Mouse (Mus musculus) right cerebral cortex, postnatal 4 days (tissue): ENCODE results near the gene Slc25a21.
A peak's percentile ranks its signal among the peaks of the same experiment; 100 is the strongest.

Experiments
- DNase-seq: peaks from one replicate; pipeline ENCODE4 v3.0.0-alpha.2; 2022

Slc25a21 gene

DNA sequence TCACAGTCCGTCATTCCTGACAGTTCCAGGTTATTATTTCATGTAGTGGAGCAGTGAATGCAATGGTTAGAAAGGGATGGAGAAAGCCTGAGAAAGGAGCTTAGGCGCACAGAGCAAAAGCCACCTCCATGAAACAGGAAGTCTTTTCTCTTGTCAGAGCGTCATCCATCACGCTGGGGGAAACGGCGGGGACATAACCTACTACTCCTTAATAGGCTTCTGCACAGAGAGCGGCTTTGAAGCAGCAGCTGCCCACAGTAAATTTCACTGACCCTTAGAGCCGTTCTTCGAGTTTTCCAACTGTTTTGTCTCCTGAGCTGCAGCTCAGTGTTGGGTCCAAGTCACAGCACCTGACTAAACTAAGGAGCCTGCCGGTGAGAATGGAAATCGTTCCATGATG, 188.3 kb downstream of the Slc25a21 start:
- DNase-seq, result no peak

DNA sequence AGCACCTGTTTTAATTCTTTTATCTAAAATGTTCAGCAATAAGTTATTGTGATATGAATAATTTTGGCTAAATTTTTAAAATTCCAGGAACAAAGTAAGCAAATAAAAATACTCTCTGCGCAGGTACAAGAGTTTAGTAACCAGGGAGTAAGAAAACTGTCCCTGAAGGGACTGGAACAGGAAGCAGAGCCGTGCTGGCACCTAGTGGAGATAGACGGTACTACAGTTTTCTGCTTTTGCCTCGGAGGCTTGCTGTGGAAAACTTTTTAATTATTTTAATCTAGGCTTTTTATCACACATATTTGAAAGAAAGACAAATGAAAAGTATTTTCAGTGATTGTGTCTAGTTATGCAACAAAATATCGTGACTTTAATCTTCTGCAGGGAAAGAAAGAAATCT, 211.2 kb downstream of the Slc25a21 start:
- DNase-seq, result peak; percentile 84

DNA sequence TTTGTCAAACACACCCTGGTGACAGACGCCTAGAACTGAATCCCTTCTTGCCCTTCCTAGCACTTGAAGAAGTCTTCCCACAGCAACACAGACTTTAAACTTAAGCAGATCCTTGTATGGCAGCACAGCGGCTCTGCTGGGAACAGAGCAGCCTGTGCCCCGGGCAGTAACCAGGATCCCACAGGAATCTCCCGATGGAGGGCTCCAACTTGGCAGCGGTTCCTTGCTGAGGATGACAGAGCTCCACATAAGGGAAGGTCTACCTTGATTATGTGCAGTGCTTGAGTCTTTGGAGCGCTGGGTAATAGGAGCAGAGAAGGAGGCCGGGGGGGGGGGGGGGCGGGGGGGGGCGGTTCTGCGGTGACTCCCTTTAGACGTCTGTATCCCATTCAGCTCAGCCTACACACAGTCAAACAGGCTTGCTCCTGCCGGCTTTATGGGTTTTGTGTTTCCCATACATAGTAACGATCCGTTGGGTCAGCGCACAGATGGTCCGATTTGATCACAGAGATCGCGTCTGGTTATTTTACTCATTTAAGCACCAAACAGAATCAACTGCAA, 215.1 kb downstream of the Slc25a21 start:
- no peak for DNase-seq

DNA sequence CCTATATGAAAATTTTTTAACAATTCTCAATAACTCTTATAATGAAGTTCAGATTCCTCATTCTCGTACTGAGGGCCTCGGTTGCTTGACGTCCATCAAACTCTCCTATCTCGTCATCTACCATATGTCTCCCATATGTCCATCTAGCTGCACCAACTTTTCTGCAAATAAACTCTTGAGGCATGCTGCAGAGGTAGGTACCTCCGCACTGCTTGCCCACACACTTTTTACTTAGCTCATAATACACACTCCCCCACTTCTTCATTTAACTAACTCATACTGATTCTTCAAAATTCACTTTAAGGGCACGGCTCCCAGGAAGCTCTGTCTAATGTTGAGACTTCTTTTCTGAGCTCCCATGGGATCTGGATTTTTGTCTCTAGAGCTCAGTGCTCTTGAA, 222.0 kb downstream of the Slc25a21 start:
- DNase-seq, result no peak

DNA sequence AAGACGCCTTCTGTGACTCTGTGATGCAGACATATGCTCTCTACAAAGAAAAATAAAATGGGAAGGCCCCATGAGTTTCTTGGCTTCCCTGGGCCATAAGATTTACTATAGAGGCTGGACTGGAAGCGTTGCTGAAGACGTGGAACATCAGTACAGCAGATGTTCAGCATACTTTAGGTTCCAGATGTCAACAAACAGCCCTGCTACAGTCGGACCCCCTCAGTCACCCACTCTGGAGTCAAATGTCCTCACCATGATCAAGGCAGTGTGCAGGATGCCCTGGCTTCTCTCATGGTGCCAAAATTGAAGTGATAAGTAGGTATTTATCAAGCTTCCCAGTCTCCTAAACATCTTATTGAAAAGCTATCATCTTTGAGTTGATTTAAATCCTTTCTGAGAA, 234.0 kb downstream of the Slc25a21 start:
- no peak for DNase-seq

DNA sequence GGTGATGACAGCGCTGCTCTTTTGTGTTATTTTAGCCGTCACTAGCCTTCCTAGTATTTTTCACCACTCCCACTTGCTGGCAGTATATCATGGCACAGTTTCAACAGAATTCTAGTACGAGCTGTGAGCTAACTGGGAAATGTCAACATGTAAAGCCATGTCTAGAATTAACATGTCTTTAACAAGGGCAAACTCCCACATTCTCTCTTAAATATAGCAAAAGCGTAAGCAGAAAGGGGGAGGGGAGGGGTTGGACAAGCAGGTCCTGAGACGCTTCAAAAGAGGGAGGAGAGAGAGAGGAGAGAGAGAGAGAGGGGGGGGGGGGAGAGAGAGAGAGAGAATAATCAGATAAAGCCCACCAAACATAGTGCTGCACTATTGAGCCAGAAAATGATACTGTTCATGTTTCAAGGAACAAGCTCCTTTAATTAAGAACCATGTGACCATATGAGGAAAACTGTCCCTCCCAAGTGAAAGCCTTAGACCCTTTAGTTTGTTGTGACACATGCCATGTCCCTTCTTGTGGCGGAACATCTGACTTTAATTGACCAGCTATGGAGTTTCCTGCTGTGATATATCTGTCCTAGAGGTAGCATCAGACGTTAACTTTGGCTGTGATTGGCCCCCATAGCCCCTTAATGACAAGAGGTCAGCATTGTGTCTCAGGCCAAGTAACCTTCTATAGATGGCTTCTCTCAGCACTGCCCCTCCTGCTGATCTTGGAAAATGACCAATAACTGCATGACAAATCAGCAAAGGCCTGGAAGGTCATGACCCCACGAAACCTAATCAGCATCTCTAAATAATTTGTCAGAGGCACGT, 237.8 kb downstream of the Slc25a21 start:
- no peak for DNase-seq

DNA sequence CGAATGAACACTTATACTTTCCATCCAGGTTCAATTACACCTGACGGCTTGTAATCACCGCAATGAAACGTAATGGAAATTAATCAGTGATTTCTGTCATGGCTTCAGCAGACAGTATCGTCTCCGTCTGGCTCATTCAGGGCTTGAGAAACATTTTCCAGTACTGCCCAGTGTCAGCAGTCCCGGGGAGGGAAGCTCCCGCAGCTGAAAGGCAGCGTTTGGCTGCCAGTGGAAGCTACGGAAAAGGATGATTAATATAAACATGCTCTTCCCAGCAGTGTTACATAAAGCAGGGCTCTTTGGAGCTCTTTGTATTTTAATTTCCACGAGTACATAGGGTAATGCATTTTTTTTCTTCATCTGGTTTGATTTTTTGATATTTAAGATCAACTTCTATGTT, 239.0 kb downstream of the Slc25a21 start:
- no peak for DNase-seq

DNA sequence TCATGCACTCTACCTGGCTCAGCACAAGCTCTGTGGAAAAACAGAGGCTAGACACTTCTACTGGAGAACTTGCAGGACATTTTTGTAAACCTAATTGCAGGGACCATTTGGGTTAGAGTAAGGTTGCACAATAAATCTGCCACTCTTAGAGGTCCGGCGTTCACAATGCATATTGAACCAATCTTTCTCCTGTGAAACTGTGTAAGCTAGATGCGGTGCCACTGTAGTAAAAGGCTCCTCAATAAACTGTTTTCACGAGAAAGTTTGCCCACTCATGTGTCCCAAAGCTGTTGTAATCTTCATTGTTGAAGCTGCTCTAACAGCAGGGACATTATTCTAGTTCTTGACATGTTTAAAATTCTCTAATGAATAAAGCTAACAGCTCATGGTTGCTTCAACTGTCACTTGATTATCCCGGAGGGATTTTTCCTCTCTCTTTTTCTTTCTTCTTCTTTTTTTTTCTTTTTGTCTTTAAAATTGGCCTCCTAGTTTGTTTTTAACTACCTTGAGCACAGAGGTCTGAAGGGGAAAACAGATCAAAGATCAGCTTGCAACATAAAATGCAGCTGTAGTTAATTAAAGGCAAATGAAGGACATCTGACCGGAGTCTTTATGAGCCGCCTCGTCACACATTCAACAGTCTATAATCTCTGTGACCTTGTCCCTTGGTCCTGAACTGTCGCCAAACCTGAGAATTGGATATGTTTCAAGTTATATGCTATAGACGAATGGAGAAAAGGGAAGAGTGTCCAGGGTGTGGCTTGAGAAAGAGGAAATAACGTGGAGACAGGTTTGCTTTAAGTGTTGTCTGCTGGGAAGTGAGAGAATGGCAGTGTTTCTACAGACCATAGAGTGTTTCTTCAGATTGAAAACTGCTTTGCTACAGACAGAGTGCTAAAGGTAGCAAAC, 245.3 kb downstream of the Slc25a21 start:
- no peak for DNase-seq

DNA sequence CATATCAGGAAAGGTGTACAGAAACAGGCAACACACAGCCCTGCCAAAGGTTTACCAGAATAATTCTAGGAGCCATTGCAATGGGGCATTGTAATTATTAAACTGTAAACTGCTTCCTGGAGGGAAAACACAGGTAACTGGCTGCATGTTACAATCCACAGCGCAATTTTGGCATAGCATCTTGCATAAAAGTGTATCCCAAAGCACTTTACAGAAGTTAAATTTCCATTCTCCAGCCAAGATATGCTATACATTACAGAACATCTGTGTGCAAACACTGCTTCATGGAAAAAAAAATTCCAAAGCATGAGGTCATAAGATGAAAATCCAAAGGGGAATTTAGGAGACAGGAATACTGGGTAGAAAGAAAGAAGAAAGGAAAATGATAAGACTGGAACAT, 253.0 kb downstream of the Slc25a21 start:
- no peak for DNase-seq

DNA sequence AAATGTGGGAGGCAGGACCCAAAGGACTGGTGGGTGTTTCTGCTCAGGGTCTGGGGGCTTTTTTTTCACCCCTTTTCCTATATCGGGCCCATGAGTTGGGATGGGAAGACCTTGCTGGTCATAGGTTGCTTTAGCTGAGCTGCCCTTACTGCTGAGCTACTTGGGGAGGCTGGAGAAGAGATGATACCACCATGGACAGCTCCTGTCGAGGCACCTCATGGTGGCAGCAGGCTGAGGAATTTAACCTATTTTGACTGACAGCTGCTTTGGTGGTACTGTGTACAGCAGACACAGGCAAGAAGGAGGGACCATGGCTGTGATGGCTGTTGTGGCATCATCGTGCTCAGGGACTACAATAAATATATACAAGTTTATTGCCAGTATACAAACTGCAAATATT, 256.4 kb downstream of the Slc25a21 start:
- no peak for DNase-seq

DNA sequence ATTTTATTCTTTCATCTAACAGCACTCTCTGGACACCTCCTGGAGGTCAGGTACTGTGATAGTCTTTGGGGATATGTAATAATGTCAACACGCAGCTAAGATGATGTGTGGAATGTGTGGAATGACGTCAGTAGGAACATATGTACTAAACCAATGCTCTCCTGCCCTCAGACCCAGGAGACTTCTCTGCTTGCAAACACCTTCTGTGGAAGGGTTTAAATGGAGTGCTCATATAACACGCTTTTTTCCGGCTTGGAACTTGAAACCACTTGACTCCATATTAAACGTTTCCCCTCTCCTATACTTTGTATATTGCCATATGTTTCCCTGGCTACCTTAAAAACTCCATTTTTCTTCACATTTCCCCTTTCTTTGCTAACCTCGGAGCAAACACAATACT, 279.1 kb downstream of the Slc25a21 start:
- DNase-seq, result no peak

DNA sequence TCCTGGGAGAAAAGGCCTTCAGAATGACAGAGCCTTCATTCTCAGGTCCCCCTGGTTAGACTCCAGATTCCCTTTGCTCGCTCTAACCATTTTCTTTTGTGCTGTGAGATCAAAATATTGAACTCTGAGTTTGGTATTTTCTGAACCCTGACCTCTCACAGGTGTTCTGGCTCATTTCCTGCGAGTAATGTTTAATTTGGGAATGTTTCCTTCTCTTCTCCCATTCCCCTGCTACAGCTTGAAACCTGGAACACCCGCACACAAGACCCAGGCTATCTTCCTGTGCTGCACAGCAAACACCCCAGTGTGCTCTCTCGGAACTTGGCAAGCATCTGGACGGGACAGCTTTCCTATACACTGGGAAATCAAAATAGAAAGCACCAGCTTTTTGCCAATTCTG, 290.8 kb downstream of the Slc25a21 start:
- no peak for DNase-seq

DNA sequence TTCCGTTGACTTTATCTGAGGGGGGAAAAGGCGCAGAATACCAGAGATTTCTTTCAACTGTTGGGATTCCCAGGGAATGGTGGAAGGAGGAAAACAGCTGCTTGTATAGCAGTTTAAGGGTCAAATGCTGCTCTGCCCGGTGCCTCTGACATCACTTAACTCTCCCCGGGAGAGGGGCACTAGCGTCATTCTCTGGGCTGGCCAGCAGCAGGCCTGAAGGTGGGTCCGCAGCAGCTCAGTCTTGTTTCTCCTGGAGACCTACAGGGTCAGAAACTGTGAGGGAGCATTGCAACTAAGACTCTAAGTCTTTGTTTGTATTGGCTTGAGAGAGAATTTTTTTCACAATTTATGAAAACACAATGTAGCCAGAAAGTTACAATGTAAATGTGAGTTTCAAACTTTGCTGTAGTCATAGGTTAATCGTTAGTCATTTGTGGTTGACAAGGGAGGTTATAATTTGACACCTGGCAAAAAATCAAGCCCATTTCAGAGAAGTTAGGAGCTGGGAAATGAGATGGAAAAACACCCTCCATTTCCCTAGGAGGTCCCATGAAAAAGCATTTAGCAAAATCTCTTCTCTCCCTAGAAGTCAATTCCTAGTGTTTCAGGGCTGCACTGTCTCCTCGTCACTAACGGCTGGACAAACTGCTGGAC, 291.5 kb downstream of the Slc25a21 start:
- DNase-seq, result no peak

DNA sequence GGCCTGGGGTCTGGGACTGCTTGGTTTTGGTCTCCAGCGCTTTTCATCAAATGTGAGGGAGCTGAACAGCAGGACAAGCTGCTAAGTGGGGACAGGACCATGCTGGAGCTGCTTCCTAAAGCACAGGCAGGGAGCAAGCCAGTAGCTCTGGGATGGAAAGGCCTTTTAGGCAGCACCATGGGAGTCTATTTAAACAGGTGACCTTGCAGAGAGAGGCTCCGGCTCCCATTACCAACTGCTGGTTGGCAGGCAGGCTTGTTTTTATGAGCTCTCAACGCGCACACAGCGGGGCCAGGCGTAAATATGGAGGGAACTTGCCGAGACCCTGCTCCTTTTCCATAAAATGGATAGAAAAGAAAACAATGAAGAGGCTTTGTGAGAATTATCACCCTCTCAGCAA, 292.1 kb downstream of the Slc25a21 start:
- DNase-seq, result no peak

DNA sequence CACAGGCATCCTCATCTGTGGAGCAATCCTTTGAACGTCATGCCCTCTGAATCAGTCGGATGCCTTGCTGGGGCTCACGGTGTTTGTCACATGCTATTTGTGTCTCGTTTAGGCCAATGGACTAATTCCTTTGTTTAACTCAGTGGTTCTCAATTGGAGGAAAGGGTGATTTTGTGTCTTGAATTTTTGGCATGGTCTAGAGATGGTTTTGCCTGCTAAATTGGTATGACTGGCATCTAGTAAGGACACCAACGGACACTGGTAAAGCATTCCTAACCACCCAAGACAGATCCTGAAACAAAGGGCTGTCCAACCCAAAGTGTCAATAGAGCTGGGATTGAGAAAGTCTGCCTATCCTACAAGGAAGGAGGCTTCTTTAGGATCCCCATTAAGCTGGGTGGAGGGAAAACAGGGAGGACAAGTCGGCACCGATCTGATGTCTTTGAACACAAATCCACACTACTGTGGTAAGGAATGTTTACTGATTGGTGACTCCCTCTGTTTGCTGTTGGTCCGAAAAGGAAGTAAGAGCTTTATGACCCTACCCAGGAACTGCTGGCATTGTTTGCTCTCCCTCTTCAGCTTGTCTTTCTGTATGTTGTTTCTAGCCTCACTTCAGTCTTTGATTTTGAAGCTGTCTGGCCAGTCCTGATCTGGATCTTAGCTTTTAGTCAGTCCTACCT, 294.4 kb downstream of the Slc25a21 start:
- no peak for DNase-seq

DNA sequence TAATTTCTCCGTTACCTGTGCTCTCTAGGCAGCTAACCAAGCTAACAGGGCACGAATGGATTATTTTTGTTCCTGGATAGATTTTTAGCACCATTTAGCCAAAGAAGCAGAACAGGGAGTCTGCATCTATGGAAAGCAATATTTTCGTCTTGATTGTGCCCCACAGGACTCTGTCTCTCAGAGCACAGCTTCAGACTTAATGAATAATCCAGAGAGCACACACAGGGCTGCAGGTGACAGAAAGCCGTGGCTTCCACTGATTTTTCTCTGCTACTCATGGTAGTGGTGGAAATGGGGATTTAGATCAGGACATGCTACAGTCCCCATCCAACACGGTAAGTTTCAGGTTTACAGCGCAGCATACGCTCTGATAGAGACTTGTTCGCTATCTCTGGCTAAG, 299.3 kb downstream of the Slc25a21 start:
- no peak for DNase-seq

DNA sequence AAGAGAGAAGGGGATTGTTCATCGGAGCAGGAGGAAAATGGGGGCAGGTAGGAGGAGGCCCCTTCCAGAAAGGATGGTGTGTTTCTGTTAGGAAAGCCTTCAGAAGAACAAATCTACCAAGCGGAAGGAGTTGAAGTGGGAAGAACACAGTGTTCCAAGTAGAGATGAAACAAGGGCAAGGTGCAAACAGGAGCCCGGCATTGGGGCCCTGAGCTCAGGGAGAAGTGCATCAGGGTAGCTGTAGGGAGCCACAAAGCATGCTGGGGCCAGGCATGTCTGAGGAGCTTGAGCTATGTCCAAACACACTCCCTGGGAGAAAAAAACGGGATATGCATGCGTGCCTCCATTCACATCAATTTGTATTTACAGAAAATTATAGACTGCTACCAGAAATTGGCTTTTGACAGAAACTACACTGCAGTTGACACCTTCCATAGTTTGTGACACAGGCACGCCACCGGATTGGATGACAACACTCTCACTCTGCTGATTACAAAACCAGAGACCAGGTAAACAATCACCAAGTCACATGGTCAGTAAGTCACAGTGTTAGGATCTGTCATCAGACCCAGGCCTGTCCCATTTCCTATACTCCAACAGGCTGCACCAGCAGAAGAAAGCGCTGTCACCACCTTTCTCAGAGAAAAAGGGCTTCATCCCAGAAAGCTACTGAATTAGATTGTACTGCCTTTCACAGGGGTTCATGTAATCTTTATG, 299.9 kb downstream of the Slc25a21 start:
- DNase-seq, result no peak

DNA sequence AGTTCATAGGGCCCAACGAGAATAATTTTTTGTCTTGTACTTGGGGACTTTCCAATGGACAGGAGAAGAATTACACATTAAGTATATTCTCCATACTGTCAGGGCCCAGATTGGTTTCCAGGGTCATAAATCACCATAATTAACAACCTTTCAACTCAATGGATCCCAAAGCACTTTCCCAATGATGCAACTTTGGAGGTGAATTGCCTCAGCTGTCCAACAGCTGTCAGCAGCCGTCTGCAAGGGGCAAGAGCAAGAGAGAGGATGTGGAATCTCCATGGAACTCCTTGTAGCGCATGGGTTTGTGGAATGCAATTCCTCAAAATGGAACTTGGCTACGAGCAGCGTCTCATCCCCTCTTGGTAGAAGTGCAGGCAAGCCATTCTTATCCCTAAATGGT, 302.3 kb downstream of the Slc25a21 start:
- no peak for DNase-seq

DNA sequence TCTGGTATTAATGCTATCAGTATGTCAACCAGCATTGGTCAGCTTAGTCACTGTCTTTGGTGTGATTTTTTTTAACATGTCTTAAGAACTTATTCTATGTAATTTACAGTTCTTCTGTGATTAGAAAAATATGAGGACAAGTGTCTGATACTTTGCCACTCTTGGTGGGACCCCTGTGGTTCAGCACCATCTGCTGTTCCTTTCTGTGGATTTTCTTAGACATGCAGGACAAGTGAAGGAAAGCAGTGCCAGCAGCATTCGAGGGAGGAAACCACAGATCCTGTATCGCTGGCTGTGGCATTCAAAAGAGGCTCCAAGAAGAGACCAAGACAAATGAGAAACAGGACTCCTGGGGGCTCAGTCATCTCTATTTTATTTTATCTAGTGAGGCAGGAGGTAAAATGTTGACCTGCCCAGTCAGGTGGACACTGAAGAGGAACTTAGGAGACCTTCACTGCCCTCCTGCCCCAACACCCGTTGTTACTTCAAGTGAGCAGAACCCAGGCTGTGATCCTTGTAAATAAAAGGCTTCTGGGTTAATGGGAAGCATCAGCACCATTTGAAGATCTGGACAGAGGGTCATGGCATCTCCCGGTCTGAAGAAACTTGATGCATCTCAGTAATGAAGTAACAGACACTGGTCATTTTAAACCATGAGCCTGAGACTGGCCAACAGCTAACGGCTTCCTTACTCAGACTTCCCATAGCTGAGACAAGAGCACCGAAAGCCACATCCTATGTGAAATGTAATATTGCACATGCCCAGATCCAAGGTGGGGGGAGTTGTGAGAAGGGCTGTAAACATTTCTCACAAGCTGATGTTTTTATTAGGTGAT, 306.2 kb downstream of the Slc25a21 start:
- no peak for DNase-seq

DNA sequence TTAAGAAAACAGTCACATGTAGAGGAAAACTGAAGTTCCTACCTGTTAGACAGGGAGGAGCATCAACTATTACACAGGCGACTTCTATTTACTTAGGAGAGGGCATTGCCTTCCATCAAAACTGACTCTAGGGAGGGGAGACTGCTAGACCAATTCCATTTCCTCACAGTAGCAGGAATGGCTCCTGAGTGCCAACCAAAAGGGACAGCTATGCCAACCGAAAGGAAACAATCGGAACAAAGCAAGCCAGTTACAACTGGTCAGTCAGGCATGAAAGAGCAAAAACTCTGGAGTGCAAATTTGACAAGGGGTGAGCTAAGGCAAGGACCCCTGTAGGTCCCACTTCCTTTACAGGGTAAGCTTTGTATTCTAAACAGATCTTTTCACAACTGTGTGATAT, 319.5 kb downstream of the Slc25a21 start:
- DNase-seq, result no peak

DNA sequence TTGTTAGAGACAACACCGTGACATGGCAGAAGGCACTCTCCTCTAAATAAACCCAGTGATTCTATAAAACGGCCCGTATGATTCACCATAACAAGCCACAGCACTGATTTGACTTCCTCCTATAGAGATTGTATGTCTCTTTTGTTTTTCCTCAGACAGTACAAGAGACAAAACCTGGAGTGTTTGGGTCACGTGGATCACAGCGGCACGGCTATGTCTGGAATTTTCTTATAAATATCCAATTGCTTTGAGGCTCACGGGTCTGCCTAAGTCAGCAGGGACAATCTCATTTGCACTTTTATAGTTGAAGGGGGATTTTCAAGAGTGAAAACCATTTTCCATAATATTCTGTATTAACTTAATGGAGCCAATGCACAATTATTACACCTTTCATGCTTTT, 320.7 kb downstream of the Slc25a21 start:
- no peak for DNase-seq
